Mouse (Mus musculus): Measurements from ENCODE around the gene Olfr414. TPM values are rescaled to one million over a fixed set of nuclear protein-coding genes. Genes with fewer than 3 reads are reported as not detected.

Olfr414 gene
- not detected for total RNA-seq (2021)
- long read RNA-seq, experiment 1 = 0 reads
- long read RNA-seq, experiment 2 = 0 reads

DNA sequence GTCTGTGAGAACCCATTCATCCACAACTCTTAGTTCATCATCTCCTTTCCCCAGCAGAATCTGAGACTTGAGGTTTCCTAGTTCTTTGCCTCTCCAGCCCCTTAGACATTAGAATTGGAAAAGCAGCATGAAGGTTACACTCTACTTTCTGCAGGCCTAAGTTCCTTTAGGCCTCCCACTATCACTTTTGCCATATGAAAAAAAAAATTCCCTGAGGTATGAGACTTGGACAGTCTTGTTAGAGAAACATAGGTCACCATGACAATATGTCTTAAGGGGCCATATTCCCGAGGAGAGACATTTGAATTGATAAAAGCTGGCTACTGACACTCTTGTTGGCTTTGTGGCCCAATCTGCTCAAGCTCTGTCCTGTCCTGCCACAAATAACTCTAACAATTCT lies at the start of gene Olfr414:
TSS of gene Olfr414 (plus strand) at position 301 of the 400 bp plus-strand sequence.
- DNase-seq (ENCODE audit: low spot score in 2 of 2) = no peak

DNA sequence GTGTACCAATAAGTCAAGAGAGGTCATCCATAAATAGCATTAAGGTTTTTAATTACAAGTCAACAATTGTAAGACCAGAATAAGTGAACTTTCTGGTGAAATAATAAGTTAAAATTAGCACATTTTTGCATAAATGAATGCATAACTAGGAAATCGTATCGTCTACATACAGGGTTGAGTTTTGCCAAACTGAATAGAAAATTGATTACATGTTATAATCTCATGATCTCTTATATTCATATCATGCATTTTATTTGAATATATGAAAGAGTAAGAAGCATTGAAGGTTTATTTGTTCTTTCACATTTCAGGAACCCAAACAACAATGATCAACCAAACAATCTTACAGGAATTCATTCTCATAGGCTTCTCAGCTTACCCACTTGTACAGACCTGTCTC lies 33.1 kb upstream of the Olfr414 start, which contains the start of gene Olfr248:
TSS of gene Olfr248 (plus strand) at position 301 of the 400 bp plus-strand sequence.
- no peak for DNase-seq (ENCODE audit: low spot score in 2 of 2)

DNA sequence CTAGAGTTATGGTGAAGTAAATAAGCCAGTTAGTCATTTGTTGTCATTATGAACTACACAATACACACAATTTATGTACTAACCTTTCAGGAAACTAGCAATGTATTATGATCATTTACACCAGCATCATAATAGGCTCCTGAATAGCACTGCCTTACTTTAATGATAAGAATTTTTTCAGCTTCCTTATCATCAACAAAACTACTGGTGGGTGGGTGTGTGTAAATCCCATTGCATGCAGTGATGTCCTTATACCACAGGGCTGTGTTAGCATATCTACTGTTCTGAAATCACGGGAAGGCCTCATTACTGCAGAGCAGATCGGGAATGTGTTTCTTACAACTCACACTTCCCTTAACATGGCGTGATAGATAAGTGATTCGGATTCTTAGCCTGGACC lies 905 bp upstream of the Olfr414 start:
- DNase-seq (ENCODE audit: low spot score in 2 of 2) = no peak

DNA sequence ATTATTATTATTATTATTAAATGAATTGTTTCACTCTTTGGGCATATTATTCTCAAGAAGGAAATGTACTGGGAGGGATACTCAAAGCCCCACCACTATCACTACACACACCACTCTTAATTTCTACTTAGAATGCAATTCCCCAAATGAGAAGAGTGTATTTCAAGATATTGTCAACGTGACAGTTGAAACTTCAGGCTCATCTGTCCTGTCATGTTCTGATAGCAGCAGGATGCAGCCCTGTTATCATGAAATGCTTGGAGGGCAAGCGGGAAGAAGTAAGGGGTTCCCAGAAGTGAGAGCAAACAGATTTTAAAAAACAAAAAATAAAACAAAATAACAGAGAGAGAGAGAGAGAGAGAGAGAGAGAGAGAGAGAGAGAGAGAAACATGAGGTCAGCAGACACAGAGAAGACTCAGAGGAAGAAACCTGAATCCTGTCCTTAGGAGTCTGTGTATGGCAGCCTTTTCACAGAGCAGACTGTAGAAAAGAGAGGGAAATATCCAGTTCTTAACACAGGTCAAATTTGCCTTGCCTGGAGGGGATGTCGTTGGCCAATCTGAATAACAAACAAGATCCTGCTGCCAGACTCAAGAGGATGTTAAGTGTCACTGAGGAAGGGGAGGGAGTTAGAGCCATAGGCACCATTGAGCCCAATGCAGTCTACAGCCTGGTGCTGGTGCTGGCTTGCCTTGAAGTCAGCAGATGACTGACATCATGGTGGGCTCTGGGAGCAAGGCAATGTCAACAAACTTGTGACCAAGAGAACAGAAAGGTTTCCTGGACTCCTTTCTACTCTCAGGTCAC lies 2.5 kb downstream of the Olfr414 start:
- DNase-seq (ENCODE audit: low spot score in 2 of 2) = no peak

DNA sequence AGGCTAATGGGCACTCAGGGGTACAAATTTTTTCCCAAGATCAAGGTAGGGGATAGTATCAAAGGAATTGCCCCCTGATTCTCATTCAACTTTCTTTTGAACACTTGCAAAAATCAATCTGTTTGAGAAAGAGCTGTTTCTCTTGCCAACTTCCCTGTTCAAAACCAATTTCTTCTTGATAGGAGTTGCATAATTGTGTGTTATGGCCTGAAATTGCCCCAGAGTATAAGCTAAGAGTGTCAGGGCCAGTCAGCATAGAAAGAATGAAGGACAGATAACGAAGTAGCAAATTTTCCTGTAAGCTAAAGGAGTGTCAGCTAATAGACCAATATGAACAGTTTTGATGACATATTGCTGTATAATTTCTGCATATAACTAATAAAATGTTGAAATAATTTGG lies 3.5 kb downstream of the Olfr414 start:
- no peak for DNase-seq (ENCODE audit: low spot score in 2 of 2)

DNA sequence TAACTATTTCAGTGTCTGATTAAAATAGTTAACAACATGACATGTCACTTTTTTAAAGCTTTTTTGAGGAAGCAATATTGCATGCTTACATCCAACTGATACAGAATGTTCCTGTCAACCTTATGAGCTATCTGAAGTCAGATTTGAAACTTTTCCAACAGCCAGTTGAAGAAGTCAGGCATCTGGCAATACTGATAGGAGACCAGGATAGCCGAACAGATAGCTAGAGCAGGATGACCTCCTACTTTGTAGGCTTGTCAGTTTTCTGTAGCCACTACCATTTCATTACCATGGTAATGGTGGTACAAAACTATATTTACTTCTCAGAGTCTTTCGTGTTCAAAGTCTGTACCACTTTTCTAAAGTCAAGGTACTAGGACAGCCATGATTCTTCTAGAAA lies 4.5 kb downstream of the Olfr414 start:
- DNase-seq (ENCODE audit: low spot score in 2 of 2) = no peak

DNA sequence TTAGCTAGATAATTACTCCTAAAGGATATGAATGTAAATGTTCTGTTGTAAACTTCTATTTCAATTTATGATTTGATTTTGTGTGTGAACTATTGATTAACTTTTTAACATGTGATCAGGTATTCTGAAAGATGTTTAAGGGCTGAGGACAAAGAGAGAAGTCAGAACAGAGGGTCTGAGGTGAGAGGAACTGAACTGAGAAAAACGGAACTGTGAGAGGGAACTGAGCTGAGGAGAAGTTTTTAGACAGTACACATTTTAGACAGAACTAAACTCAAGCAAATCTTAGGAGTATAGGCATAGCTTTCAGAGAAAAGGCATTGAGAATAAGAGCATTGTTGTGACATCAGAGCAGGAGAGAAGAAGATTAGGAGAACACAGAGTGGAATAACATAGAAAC lies 10.3 kb downstream of the Olfr414 start:
- no peak for DNase-seq (ENCODE audit: low spot score in 2 of 2)

DNA sequence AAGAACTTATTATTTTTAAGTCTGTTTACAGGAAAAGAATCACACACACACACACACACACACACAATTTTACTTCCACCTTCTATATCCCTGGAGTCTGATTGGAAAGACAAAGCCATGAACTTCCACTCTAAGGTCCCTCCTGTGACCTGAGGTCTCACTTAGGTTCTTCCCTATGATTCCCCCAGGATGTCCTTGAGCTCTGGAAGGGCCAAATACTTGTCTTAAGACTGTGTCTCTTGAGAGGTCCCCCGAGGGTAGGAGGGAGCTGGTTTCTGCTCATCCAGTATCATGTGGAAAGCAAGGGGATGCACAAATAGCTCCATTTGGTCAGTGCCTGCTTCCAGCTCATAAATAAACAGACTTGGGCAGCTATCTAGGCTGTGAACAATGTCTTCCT lies 17.9 kb downstream of the Olfr414 start, which contains the start of gene Olfr220:
TSS of gene Olfr220 (plus strand) at position 301 of the 400 bp plus-strand sequence.
- no peak for DNase-seq (ENCODE audit: low spot score in 2 of 2)

DNA sequence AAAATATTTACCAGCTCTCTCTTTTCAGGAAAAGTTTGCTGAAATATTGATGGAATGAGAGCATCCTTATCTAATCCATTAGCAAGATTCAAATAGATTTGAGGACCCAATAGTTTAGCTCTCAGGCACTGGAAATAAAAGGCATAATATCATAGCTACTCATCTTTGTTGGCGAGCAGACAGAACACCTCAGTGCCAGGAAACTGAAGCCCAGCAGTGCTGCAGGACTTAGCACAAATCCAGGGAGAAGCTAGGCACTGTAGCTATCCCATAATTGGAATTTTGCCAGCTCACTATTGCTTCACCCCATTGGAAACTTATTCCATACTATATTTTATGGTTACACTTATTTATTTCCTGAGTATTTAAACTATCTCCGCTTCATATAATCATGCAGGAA lies 31.2 kb downstream of the Olfr414 start:
- no peak for DNase-seq (ENCODE audit: low spot score in 2 of 2)

DNA sequence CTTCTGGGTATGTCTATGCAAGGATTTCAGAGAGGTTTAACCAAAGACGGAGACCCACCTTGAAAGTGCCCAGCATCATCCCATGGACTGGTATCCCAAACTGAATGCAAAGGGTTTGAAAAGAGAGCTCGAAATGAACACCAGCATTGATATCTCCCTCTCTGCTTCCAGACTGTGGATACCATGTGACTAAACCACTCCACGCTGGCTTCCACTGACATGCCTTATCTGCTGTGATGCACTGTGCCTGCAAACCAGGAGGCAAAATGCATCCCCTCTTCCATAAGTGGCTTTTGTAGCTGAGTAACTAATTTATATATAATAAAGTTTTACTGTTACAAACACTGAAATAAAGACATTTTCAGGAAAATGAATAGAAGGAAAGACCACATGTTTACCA lies 41.5 kb downstream of the Olfr414 start:
- no peak for DNase-seq (ENCODE audit: low spot score in 2 of 2)

DNA sequence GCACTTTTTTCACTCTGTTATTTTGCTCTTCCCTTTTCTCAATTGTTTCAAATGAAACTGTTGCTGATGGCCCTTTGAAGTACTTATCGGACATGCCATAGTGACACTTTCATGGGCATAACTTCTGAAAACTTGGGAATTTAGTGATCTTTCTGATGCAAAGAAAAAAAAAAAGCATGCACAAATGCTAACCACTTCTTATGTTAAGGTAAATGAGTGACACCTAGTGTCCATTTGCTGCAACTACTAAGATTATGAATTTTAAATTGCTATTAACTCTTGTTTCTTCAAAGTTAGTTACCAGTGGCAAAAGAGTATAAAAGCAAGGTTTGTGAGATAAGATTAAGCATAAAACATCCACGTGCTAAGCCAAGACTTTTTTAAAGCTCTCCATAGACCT lies 42.4 kb downstream of the Olfr414 start:
- no peak for DNase-seq (ENCODE audit: low spot score in 2 of 2)

DNA sequence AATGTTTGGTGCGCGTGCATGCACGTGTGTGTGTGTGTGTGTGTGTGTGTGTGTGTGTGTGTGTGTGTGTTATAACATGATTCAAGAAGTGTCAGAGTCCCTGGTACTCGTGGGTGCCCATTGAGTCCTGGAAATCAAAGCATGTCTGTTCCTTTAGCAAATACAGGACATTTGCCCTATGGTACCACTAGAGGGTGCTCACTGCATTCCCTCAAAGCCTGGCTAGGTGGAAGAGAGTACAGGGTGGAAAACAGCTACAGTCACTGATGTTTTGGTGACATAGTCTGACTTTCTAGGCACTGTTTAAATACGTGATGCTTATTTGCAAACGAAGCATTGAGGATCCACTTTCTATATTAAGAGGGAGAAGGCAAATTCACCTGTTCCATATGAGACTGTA lies 45.9 kb downstream of the Olfr414 start:
- DNase-seq (ENCODE audit: low spot score in 2 of 2) = peak; percentile 28 to 37

DNA sequence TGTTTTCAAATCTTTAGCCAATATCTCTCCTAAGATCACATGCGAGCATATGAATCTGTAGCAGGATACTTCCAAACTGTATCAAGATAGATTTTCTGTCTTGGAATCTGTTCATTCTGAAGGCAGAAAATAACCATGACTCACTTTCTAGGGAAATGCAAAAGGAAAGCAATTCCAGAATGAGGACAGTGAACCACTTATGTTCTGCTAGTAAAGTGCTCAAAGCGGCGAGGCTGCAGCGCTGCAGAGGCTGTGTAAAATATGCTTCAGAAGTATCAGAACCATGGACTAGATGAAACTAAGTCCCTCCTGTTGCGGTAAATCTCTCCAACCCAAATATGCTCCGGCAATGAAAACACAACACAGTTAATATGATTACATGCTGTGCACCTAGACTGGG lies 58.7 kb downstream of the Olfr414 start:
- peak; percentile 17 to 38 for DNase-seq (ENCODE audit: low spot score in 2 of 2)

Other genes with a start within 250 kb of the Olfr414 start
- gene Olfr419, start 172.0 kb upstream of the Olfr414 start, total RNA-seq (2021) = not detected
- gene Mptx1, start 93.5 kb upstream of the Olfr414 start, total RNA-seq (2021) = not detected
- not detected for gene Olfr417, start 58.9 kb upstream of the Olfr414 start, total RNA-seq (2021)
- gene Olfr248, start 33.0 kb upstream of the Olfr414 start, total RNA-seq (2021) = not detected
- not detected for gene Olfr220, start 18.0 kb downstream of the Olfr414 start, total RNA-seq (2021)
- 10 to 100 TPM; 77.5 to 95.2 TPM for gene Fmn2, start 77.8 kb downstream of the Olfr414 start, total RNA-seq (2021)